Mouse (Mus musculus): ENCODE data around the gene Bud31. TPM values are rescaled to one million over a fixed set of nuclear protein-coding genes. Genes with fewer than 3 reads are reported as not detected.

The Bud31 gene
- total and polyA plus RNA-seq, 2 experiments from 2014 or later, result 127 to 166 TPM

GRCm38 (mm10) chr5:145140611-145141010 lies 449 bp downstream of the Bud31 start:
- Histone ChIP-seq H3K27ac (ENCODE audit: low read depth, low read length) (peak overlapping the region; percentile 83), H3K9me3 (ENCODE audit: low read length) (no peaks in the 10 kb centered on the region), H3K36me3 (ENCODE audit: insufficient read depth) (peaks cover 41% of the 10 kb centered on the region), H3K4me3 (ENCODE audit: low read depth, low read length) (peak overlapping the region; percentile 89), H3K9ac (peak overlapping the region; percentile 81), H3K4me1 (ENCODE audit: insufficient read depth) (peaks cover 22% of the 10 kb centered on the region; the same call in 1 of the 2 replicates), H3K4me2 (ENCODE audit: low read depth) (peak overlapping the region; percentile 84), H3K27me3 (ENCODE audit: insufficient read depth, low read length) (no peaks in the 10 kb centered on the region)
- WGBS, result under 1% methylated on average over 18 of the region's 18 CpGs
- TF ChIP-seq CTCF (IDR thresholded peaks at IDR 0.05; ENCODE audit: low read depth), result no peak
- DNase-seq (no peak), ATAC-seq (no peak)

GRCm38 (mm10) chr5:145147748-145148147 lies 7.6 kb downstream of the Bud31 start:
- 95% methylated on average over 5 of the region's 5 CpGs for WGBS
- Histone ChIP-seq H3K36me3 (ENCODE audit: insufficient read depth) (peaks cover 98% of the 10 kb centered on the region), H3K27ac (ENCODE audit: low read depth, low read length) (no peak overlapping the region), H3K4me2 (ENCODE audit: low read depth) (no peak overlapping the region), H3K9me3 (ENCODE audit: low read length) (no peaks in the 10 kb centered on the region), H3K9ac (no peak overlapping the region), H3K27me3 (ENCODE audit: insufficient read depth, low read length) (no peaks in the 10 kb centered on the region), H3K4me1 (ENCODE audit: insufficient read depth) (no peaks in the 10 kb centered on the region), H3K4me3 (ENCODE audit: low read depth, low read length) (no peak overlapping the region)
- no peak for TF ChIP-seq CTCF (IDR thresholded peaks at IDR 0.05; ENCODE audit: low read depth)
- DNase-seq, result no peak
- ATAC-seq, result no peak

DNA sequence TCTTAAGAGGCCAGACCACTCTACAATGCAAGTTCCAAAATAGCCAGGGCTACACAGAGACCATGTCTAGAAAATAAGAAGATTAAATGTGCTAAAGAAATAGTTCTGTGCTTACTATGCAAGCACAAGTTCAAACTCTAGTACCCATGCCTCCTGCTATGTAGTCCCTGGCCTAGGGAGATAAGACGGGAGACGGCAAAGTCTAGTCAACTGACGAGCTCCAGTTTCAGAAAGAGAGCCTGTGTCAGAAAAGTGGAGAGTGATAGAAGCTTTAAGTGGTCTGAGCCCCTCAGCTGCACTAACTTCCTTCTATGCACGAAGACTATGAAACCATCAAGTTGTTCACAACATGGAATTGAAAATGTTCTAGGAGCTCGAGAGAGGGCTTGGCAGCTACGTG lies 9.1 kb downstream of the Bud31 start:
- 93% methylated on average over 6 of the region's 6 CpGs for WGBS
- Histone ChIP-seq H3K4me3 (ENCODE audit: low read depth, low read length) (no peak overlapping the region), H3K27ac (ENCODE audit: low read depth, low read length) (no peak overlapping the region), H3K36me3 (ENCODE audit: insufficient read depth) (peaks cover 98% of the 10 kb centered on the region), H3K9me3 (ENCODE audit: low read length) (no peaks in the 10 kb centered on the region), H3K9ac (no peak overlapping the region), H3K27me3 (ENCODE audit: insufficient read depth, low read length) (no peaks in the 10 kb centered on the region), H3K4me2 (ENCODE audit: low read depth) (no peak overlapping the region), H3K4me1 (ENCODE audit: insufficient read depth) (no peaks in the 10 kb centered on the region)
- ATAC-seq, result no peak
- TF ChIP-seq CTCF (IDR thresholded peaks at IDR 0.05; ENCODE audit: low read depth), result no peak
- DNase-seq, result no peak

GRCm38 (mm10) chr5:145152690-145153089 lies 12.5 kb downstream of the Bud31 start:
- no peak for DNase-seq
- Histone ChIP-seq H3K9me3 (ENCODE audit: low read length) (no peaks in the 10 kb centered on the region), H3K36me3 (ENCODE audit: insufficient read depth) (peaks cover 87% of the 10 kb centered on the region), H3K4me1 (ENCODE audit: insufficient read depth) (no peaks in the 10 kb centered on the region), H3K4me2 (ENCODE audit: low read depth) (no peak overlapping the region), H3K27ac (ENCODE audit: low read depth, low read length) (no peak overlapping the region), H3K4me3 (ENCODE audit: low read depth, low read length) (no peak overlapping the region), H3K9ac (no peak overlapping the region), H3K27me3 (ENCODE audit: insufficient read depth, low read length) (no peaks in the 10 kb centered on the region)
- no peak for ATAC-seq
- TF ChIP-seq CTCF (IDR thresholded peaks at IDR 0.05; ENCODE audit: low read depth), result no peak
- WGBS, result 90% methylated on average over 5 of the region's 5 CpGs

GRCm38 (mm10) chr5:145161361-145161760 lies 21.2 kb downstream of the Bud31 start:
- DNase-seq (no peak), ATAC-seq (no peak)
- Histone ChIP-seq H3K27ac (ENCODE audit: low read depth, low read length) (no peak overlapping the region), H3K9ac (no peak overlapping the region), H3K9me3 (ENCODE audit: low read length) (no peaks in the 10 kb centered on the region), H3K27me3 (ENCODE audit: insufficient read depth, low read length) (no peaks in the 10 kb centered on the region), H3K4me2 (ENCODE audit: low read depth) (no peak overlapping the region), H3K4me1 (ENCODE audit: insufficient read depth) (peaks cover 8% of the 10 kb centered on the region; the same call in 1 of the 2 replicates), H3K36me3 (ENCODE audit: insufficient read depth) (peaks cover 72% of the 10 kb centered on the region), H3K4me3 (ENCODE audit: low read depth, low read length) (no peak overlapping the region)
- 94% methylated on average over 14 of the region's 14 CpGs for WGBS
- TF ChIP-seq CTCF (IDR thresholded peaks at IDR 0.05; ENCODE audit: low read depth), result no peak

- WGBS, result 75% methylated on average over 3 of the region's 3 CpGs
- no peak overlapping the region for H3K9ac ChIP-seq
- H3K36me3 ChIP-seq (ENCODE audit: insufficient read depth), result peaks cover 46% of the 10 kb centered on the region
- H3K9me3 ChIP-seq (ENCODE audit: low read length), result no peaks in the 10 kb centered on the region
- H3K4me2 ChIP-seq (ENCODE audit: low read depth), result no peak overlapping the region
- no peak overlapping the region for H3K4me3 ChIP-seq (ENCODE audit: low read depth, low read length)
- ATAC-seq (no peak), DNase-seq (no peak)
- H3K27me3 ChIP-seq (ENCODE audit: insufficient read depth, low read length), result no peaks in the 10 kb centered on the region
- TF ChIP-seq CTCF (IDR thresholded peaks at IDR 0.05; ENCODE audit: low read depth), result no peak
- H3K27ac ChIP-seq (ENCODE audit: low read depth, low read length), result no peak overlapping the region
- peaks cover 18% of the 10 kb centered on the region for H3K4me1 ChIP-seq (ENCODE audit: insufficient read depth)
These were observed 24.5 kb downstream of the Bud31 start for GRCm38 (mm10) chr5:145164710-145165109.

GRCm38 (mm10) chr5:145165184-145165583 lies 25.0 kb downstream of the Bud31 start:
- WGBS, result 84% methylated on average over 15 of the region's 15 CpGs
- no peak for ATAC-seq
- H3K4me3 ChIP-seq (ENCODE audit: low read depth, low read length), result no peak overlapping the region
- H3K27me3 ChIP-seq (ENCODE audit: insufficient read depth, low read length), result no peaks in the 10 kb centered on the region
- TF ChIP-seq CTCF (IDR thresholded peaks at IDR 0.05; ENCODE audit: low read depth), result no peak
- peaks cover 42% of the 10 kb centered on the region for H3K36me3 ChIP-seq (ENCODE audit: insufficient read depth)
- H3K4me1 ChIP-seq (ENCODE audit: insufficient read depth), result peaks cover 18% of the 10 kb centered on the region
- no peak overlapping the region for H3K4me2 ChIP-seq (ENCODE audit: low read depth)
- H3K9ac ChIP-seq, result no peak overlapping the region
- no peak for DNase-seq
- H3K9me3 ChIP-seq (ENCODE audit: low read length), result no peaks in the 10 kb centered on the region
- H3K27ac ChIP-seq (ENCODE audit: low read depth, low read length), result no peak overlapping the region

Data from forebrain, postnatal 0 days (tissue).